Mouse (Mus musculus) spleen, embryonic (tissue): ENCODE measurements at regions not wholly inside any gene's neighbourhood (a gene's known extent, or its start where the extent isn't known, plus 50 kb on each side); places are given as distances from the start of the nearest gene placed in this dataset.

Source experiments
- CTCF ChIA-PET: fragments of 350-600 bp; sonication (Branson Sonifier 250); formaldehyde crosslinking; loops from one replicate; lab custom pipeline; 2022; lab: Charles Lee

- CTCF ChIA-PET: no interaction called here
Measured at GRCm38 (mm10) chr6:92316781-92317180, 72.3 kb upstream of the Trh start.

DNA sequence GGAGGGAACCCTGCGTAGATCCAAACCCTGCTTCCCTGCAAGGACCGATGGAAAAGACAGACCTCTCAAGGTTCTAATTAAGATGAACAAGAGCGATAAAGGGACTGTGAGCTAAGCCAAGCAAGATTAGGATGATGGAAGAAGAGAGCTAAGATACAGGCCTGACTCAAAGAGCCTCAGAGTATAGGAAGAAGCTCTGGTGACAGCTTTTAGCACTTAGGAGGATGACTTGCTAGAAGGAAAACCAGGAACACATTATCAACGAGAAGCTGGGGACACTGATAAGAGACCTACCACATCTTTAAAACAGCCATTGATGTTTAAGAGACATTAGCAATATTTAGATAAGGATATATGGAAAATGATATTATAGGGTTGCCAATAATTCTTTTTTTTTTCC is 59.7 kb upstream of the Trh start:
- CTCF ChIA-PET: interaction anchor here (0.7 kb wide), 1 partner anchor 30 kb away, joined by 4 read pairs; no protein-coding TSS in a partner anchor

GRCm38 (mm10) chr6:92303266-92303665 is 58.8 kb upstream of the Trh start:
- CTCF ChIA-PET: no interaction called here
